Mouse (Mus musculus) embryonic facial prominence, embryonic 10.5 days (tissue): Measurements from ENCODE around the gene Rlbp1. TPM values are rescaled to one million over a fixed set of nuclear protein-coding genes. Genes with fewer than 3 reads are reported as not detected.

Experiments used
- DNase-seq: peaks from one replicate; pipeline ENCODE4 v3.0.0-alpha.2; 2017; ENCODE audit warnings: low spot score
- H3K27ac ChIP-seq: fragments of 300-500 bp; sonication (generic); replicated peaks from 2 replicates; pipeline ENCODE4 v1.5.1; 2016; ENCODE audit warnings: mild to moderate bottlenecking
- H3K27me3 ChIP-seq: fragments of 300-500 bp; sonication (generic); replicated peaks from 2 replicates; pipeline ENCODE4 v1.6.1; 2016; ENCODE audit warnings: low read depth, mild to moderate bottlenecking; ENCODE audit not compliant: poor library complexity, severe bottlenecking
- H3K36me3 ChIP-seq: fragments of 300-500 bp; sonication (generic); replicated peaks from 2 replicates; pipeline ENCODE4 v1.6.1; 2016; ENCODE audit warnings: mild to moderate bottlenecking, moderate library complexity
- H3K4me1 ChIP-seq: fragments of 300-500 bp; sonication (generic); 2 replicates; pipeline ENCODE4 v1.6.1; 2016
- H3K4me3 ChIP-seq: fragments of 300-500 bp; sonication (generic); 2 replicates; pipeline ENCODE4 v1.5.1; 2016; ENCODE audit warnings: mild to moderate bottlenecking, moderate library complexity
- H3K9me3 ChIP-seq: fragments of 300-500 bp; sonication (generic); 2 replicates; pipeline ENCODE4 v1.6.1; 2016; ENCODE audit warnings: mild to moderate bottlenecking
- WGBS: fragments of 180-500 bp; shearing (Covaris S2); methylation state at CpG from one replicate; pipeline ENCODE4 v1.1.7; 2016; 5-methylcytosine and 5-hydroxymethylcytosine counted together
- polyA plus RNA-seq: library from polyadenylated mRNA; unstranded; fragments of >200 nt; fragmentation: Nextera tagmentation; extraction: Ambion mirVana; gene quantifications from 2 replicates; pipeline ENCODE4 v1.2.1, GENCODE M21; 2016

The Rlbp1 gene
- polyA plus RNA-seq, 1 experiment from 2014 or later = 1.5 TPM

DNA sequence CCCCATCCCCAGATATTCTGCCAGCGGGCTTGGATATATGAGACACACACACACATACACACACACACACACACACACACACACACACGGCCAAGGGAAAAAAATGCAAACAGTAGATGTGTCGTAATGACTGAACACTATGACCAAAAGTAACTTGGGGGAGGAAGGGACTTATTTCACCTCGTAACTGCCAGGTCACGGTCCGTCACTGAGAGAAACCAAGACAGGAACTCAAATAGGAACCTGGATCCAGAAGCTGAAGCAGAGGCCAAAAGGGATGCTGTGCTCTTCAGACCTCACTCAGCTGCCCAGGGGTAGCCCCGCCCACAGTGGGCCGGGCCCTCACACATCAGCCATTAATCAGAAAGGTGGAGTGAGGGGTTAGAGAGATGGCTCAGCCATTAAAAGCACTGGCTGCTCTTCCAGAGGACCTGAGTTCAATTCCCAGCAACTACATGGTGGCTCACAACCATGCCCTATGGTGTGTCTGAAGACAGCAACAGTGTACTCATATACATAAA, 40.2 kb downstream of the Rlbp1 start:
- Histone ChIP-seq H3K27ac (no peak overlapping the region), H3K27me3 (no peaks in the 10 kb centered on the region), H3K36me3 (peaks cover 64% of the 10 kb centered on the region), H3K9me3 (no peaks in the 10 kb centered on the region), H3K4me3 (no peak overlapping the region), H3K4me1 (no peaks in the 10 kb centered on the region)
- WGBS = 81% methylated on average over 8 of the region's 8 CpGs
- DNase-seq = no peak

DNA sequence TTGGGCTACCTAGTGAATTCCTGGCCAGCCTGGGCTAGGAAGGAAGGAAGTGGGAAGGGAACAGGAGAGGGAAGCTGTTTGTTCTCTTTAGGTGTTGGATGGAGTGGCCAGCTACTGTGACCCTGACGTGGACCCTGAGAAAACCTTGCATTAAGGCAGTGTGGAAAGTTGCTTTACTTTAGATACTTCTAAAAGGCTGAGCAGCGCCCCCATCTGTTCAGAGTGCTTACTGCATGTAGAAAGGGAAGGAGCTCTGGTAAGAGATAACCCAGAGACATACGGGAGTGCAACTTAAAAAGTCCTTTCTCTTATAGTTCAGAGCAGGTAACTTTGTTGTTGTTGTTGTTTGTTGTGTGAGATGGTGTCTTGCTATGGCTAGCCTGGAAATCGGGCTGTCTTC, 40.9 kb downstream of the Rlbp1 start:
- no peak overlapping the region for H3K4me3 ChIP-seq
- 57% methylated on average over 4 of the region's 4 CpGs for WGBS

DNA sequence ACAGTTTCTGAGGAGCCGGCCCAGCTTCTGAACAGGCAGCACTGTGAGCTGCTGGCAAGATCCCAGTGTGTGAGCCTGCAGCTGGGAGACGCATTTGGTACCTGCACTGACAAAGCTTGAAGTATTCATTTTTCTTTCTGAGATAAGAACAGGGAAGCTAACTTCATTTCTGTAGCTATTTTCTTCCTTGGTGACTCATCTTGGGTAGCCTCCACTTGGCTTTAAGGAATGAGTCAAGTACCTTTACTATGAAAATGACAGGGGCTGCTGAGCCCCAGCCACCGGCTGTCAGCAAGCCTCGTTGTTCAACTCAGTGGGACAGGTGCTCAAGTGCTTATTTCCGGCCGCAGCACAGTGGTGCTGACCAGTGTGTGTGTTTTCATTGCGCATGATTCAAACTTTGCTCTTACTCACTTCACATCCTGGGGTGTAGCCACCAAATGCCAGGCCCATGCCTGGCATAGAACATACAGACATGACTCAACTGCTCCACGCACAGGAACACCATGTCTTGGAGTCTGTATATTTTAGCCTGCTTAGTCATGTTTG, 50.4 kb downstream of the Rlbp1 start:
- no peak overlapping the region for H3K27ac ChIP-seq
- no peaks in the 10 kb centered on the region for H3K4me1 ChIP-seq
- WGBS = 93% methylated on average over 8 of the region's 8 CpGs
- no peaks in the 10 kb centered on the region for H3K27me3 ChIP-seq
- no peaks in the 10 kb centered on the region for H3K9me3 ChIP-seq
- peaks cover 16% of the 10 kb centered on the region for H3K36me3 ChIP-seq
- DNase-seq = no peak
- H3K4me3 ChIP-seq = no peak overlapping the region

More for the DNA sequence above, 40.9 kb downstream of the Rlbp1 start:
- H3K9me3 ChIP-seq = no peaks in the 10 kb centered on the region
- DNase-seq = peak; percentile 53
- H3K36me3 ChIP-seq = peaks cover 57% of the 10 kb centered on the region
- no peaks in the 10 kb centered on the region for H3K27me3 ChIP-seq
- H3K27ac ChIP-seq = no peak overlapping the region
- no peaks in the 10 kb centered on the region for H3K4me1 ChIP-seq

DNA sequence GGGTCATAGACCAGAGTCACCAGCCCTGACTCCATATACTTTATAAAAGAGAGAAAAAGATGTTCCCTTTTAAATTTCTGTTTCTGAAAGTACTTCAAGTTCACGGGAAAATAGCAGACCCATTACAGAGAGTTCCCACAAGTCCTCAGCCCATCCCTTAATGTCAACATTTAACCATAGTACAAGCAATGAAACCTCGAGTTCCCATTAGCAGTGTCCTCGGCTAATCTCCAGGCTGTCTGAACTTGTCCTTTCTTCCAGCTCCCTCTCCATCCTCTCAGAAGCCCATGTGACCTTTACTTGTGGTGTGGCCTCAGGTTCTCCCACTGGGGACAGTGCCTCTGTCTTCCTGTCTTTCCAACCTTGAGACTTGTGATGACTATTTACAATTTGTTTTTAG, 53.4 kb downstream of the Rlbp1 start:
- no peak for DNase-seq
- Histone ChIP-seq H3K4me3 (no peak overlapping the region), H3K4me1 (no peaks in the 10 kb centered on the region), H3K9me3 (no peaks in the 10 kb centered on the region), H3K36me3 (peaks cover 40% of the 10 kb centered on the region), H3K27ac (no peak overlapping the region), H3K27me3 (no peaks in the 10 kb centered on the region)
- WGBS = 86% methylated on average over 3 of the region's 3 CpGs

DNA sequence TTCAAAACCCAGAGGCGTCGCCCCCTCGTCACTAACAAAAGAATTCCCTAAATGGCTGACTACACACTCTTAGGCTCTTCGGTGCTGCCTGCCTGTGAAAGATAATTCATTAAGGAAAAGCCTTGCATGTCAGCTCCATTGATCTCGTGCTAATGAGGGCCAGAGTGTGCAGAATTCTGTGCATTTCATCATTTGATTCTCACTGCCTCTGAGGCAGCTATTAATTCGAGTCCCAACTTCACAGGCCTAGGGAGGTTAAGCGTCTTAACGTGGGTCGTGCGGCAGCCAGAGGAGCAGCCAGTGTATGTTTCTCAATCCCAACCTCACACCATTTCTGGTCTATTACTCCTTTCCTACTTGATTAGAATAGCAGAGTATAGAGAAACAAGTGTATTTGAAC, 55.7 kb downstream of the Rlbp1 start:
- Histone ChIP-seq H3K36me3 (peaks cover 53% of the 10 kb centered on the region), H3K9me3 (no peaks in the 10 kb centered on the region), H3K27ac (no peak overlapping the region), H3K4me1 (no peaks in the 10 kb centered on the region), H3K4me3 (no peak overlapping the region), H3K27me3 (no peaks in the 10 kb centered on the region)
- 72% methylated on average over 10 of the region's 10 CpGs for WGBS
- no peak for DNase-seq

DNA sequence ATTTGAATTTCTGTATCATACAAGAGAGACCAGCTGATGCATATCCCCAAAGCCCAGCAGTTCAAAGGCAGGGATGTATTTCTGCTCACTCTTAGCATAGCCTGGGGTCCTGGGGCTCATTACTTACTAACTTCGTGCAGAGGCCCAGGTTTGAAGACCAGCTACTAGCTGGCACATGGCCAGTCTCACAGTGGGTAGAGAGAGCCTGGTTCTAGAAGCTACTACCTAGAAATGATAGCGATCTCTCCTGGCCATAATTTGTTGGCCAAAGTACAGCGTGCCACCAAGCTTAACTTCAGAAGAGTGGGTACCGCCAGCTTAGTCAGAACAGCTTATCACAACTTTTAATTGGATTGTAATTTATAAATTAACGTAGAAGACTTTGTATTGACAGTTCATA, 58.1 kb downstream of the Rlbp1 start:
- no peaks in the 10 kb centered on the region for H3K4me1 ChIP-seq

More for the DNA sequence above, 58.1 kb downstream of the Rlbp1 start:
- Histone ChIP-seq H3K27ac (no peak overlapping the region), H3K27me3 (no peaks in the 10 kb centered on the region), H3K36me3 (peaks cover 67% of the 10 kb centered on the region), H3K9me3 (no peaks in the 10 kb centered on the region), H3K4me3 (no peak overlapping the region)
- WGBS = 94% methylated on average over 5 of the region's 5 CpGs
- no peak for DNase-seq

Other genes starting within 250 kb of the Rlbp1 start
- 131 and 134 TPM in 2 replicates for gene Mfge8, start 238.0 kb downstream of the Rlbp1 start, polyA plus RNA-seq
- 8.7 TPM in 2 replicates for gene Abhd2, start 113.8 kb downstream of the Rlbp1 start, polyA plus RNA-seq
- 20.0 TPM in 2 replicates for gene Fanci, start 4.9 kb upstream of the Rlbp1 start, polyA plus RNA-seq
- gene Polg, start 79.3 kb upstream of the Rlbp1 start, polyA plus RNA-seq = 33.4 and 37.8 TPM in 2 replicates
- gene Rhcg, start 230.6 kb upstream of the Rlbp1 start, polyA plus RNA-seq = 0.51 TPM in 1 of 2 replicates, not detected in the other